In the genomic region with DNA sequence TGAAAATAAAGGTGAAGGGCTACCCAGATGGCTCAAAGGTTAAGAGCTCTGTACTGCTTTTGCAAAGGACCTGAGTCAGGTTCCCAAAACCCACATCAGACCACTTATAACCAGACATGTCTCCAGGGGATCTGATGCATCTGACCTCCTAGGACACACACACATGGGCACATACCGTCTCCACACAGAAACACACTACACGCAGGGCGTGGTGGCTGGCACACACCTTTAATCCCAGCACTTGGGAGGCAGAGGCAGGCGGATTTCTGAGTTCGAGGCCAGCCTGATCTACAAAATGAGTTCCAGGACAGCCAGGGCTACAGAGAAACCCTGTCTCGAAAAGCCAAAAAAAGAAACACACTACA, we compare ENCODE assay signal across 19 mouse cellular contexts. TPM values are rescaled to one million over a fixed set of nuclear protein-coding genes. Genes with fewer than 3 reads are reported as not detected.
A peak's percentile ranks its signal among the peaks of the same experiment; 100 is the strongest.
DNase-seq lines count a peak whose midpoint lies in the region; ATAC-seq and TF ChIP-seq lines count a peak whose summit lies in the region.
"Not testable (repeated sequence)": the region's sequence is repeated elsewhere in the genome, so short reads cannot be mapped to it uniquely, and the experiment has no call there.
"Had no signal": no experiment of that assay in that cellular context is flagged by ENCODE, and none has a peak within 500 bp of the region (broad histone marks: within the 10 kb centered on the region; RNA-seq: fewer than 3 reads in every experiment).

No protein-coding gene starts in this region.

- not testable (repeated sequence) for H3K9me3 ChIP-seq in G1E (replicated peaks); heart, embryonic 10.5 days; heart, embryonic 14.5 days (ENCODE audit: control insufficient read depth, low read length); kidney, embryonic 16.5 days (ENCODE audit: low read length)

- TF ChIP-seq POLR2A in small intestine, adult 2 months (IDR thresholded peaks at IDR 0.05; ENCODE audit: low read depth, low read length), result not testable (repeated sequence)

- peak overlapping the region; percentile 85; the same call in 1 of the 2 replicates for H3K4me2 ChIP-seq in heart, embryonic 14.5 days (ENCODE audit: low read length)
- H3K4me2 ChIP-seq in kidney, embryonic 16.5 days (replicated peaks; ENCODE audit: low read depth, low read length), result not testable (repeated sequence)

- not testable (repeated sequence) for H3K27me3 ChIP-seq in G1E (ENCODE audit: insufficient read depth, low read length); heart, embryonic 10.5 days (ENCODE audit: insufficient read depth, poor library complexity, severe bottlenecking); heart, embryonic 14.5 days (ENCODE audit: control insufficient read depth, insufficient read depth, low read length); kidney, embryonic 16.5 days (ENCODE audit: insufficient read depth, low read length); small intestine, adult 2 months (ENCODE audit: control insufficient read depth, insufficient read depth, low read length)

- H3K4me3 ChIP-seq in G1E (ENCODE audit: low read depth, low read length), result peak overlapping the region; percentile 33; the same call in 1 of the 2 replicates
- H3K4me3 ChIP-seq in heart, embryonic 10.5 days; heart, embryonic 14.5 days (ENCODE audit: control insufficient read depth in 1 of 2, insufficient read depth in 1 of 2, low read depth in 1 of 2, low read length in 2 of 2); kidney, embryonic 16.5 days (ENCODE audit: low read length); small intestine, adult 2 months (ENCODE audit: low read depth, low read length): not testable (repeated sequence)

- not testable (repeated sequence) for TF ChIP-seq CTCF in G1E (IDR thresholded peaks at IDR 0.05; ENCODE audit: low read depth, low read length); small intestine, adult 2 months (IDR thresholded peaks at IDR 0.05; ENCODE audit: extremely low read depth, insufficient read length, insufficient replicate concordance, low read depth, low read length)

- H3K36me3 ChIP-seq in G1E (replicated peaks); heart, embryonic 10.5 days; heart, embryonic 14.5 days (ENCODE audit: control insufficient read depth, insufficient read depth, low read length); kidney, embryonic 16.5 days (ENCODE audit: insufficient read depth, low read length); small intestine, adult 2 months (ENCODE audit: control insufficient read depth, insufficient read depth, low read length): not testable (repeated sequence)

- not testable (repeated sequence) for ATAC-seq in G1E (ENCODE audit: extremely low read depth, insufficient number of reproducible peaks, low FRiP score, poor library complexity, severe bottlenecking); heart, embryonic 14.5 days (ENCODE audit: insufficient number of reproducible peaks, insufficient read depth, low FRiP score, low read depth); kidney, embryonic 16.5 days (ENCODE audit: low FRiP score, low TSS enrichment)

- WGBS in heart, embryonic 10.5 days, result 87% methylated on average over 6 of the region's 6 CpGs
- WGBS in heart, embryonic 14.5 days, result 87% methylated on average over 6 of the region's 6 CpGs
- 97% methylated on average over 6 of the region's 6 CpGs for WGBS in kidney, embryonic 16.5 days
- WGBS in small intestine, adult 2 months, result 89% methylated on average over 6 of the region's 6 CpGs

- peak; percentile 31 for DNase-seq in 416B (ENCODE audit: low read depth)
- DNase-seq in G1E (ENCODE audit: low spot score); heart, embryonic 10.5 days (ENCODE audit: low spot score): not testable (repeated sequence)
- peak; percentile 17 for DNase-seq in cerebellum, adult 9-11 months
- DNase-seq in induced T-regulatory cell, adult 2 months (ENCODE audit: low read depth), result peak; percentile 5

- not testable (repeated sequence) for H3K9ac ChIP-seq in heart, embryonic 14.5 days (ENCODE audit: low read length); kidney, embryonic 16.5 days (replicated peaks; ENCODE audit: low read length)

- peak overlapping the region; percentile 97 for H3K27ac ChIP-seq in heart, embryonic 10.5 days
- peak overlapping the region; percentile 78 to 96 for H3K27ac ChIP-seq in heart, embryonic 14.5 days (replicated peaks in 1 of 2; ENCODE audit: control insufficient read depth in 1 of 2, insufficient read depth in 1 of 2, low read depth in 2 of 2, low read length in 2 of 2)
- peak overlapping the region; percentile 24; the same call in 1 of the 2 replicates for H3K27ac ChIP-seq in kidney, embryonic 16.5 days (ENCODE audit: low read length)
- H3K27ac ChIP-seq in small intestine, adult 2 months (ENCODE audit: insufficient read depth, low read depth, low read length), result 0 out of 2 replicates have a peak overlapping the region, but pooled peaks have one; percentile 35

- H3K4me1 ChIP-seq in G1E (ENCODE audit: insufficient read depth, low read depth, low read length), result peaks cover 39% of the 10 kb centered on the region
- peaks cover 21% of the 10 kb centered on the region for H3K4me1 ChIP-seq in heart, embryonic 10.5 days
- H3K4me1 ChIP-seq in heart, embryonic 14.5 days (ENCODE audit: control insufficient read depth in 2 of 2, insufficient read depth in 2 of 2, low read length in 2 of 2), result peaks cover 11 to 27% of the 10 kb centered on the region in 2 experiments
- H3K4me1 ChIP-seq in kidney, embryonic 16.5 days (ENCODE audit: insufficient read depth, low read length), result peaks cover 20% of the 10 kb centered on the region
- not testable (repeated sequence) for H3K4me1 ChIP-seq in small intestine, adult 2 months (ENCODE audit: control insufficient read depth, insufficient read depth, insufficient read length, low read length)

RNA-seq across cellular contexts. Expression of a gene that starts 1.8 kb away (rescaled TPM):
- 85.5 and 90.2 TPM in 2 replicates for total RNA-seq in G1E (2014; fragmentation: Nextera tagmentation)
- 113 and 123 TPM in 2 replicates for total RNA-seq in G1E (2017)
- 50.1 and 64.3 TPM in 2 replicates for polyA plus RNA-seq in G1E (2012)
- 53.5 and 55.5 TPM in 2 replicates for polyA plus RNA-seq in heart, embryonic 10.5 days (2016; fragmentation: Nextera tagmentation; extraction: Ambion mirVana)
- 65.1 and 69.2 TPM in 2 replicates for polyA plus RNA-seq in heart, embryonic 14.5 days (2014; fragmentation: Nextera tagmentation; extraction: Ambion mirVana)
- polyA plus RNA-seq in kidney, embryonic 16.5 days (2015; fragmentation: Nextera tagmentation; extraction: Ambion mirVana), result 52.9 and 58.4 TPM in 2 replicates
- 2.7 and 6.9 TPM in 2 replicates for polyA plus RNA-seq in small intestine, adult 2 months (2012; rRNA removed)

RNA-seq across cellular contexts. Expression of a gene that starts 52.4 kb away (rescaled TPM):
- not detected in 2 replicates for total RNA-seq in G1E (2014; fragmentation: Nextera tagmentation)
- 0.16 and 0.64 TPM in 2 replicates for total RNA-seq in G1E (2017)
- not detected in 2 replicates for polyA plus RNA-seq in G1E (2012)
- polyA plus RNA-seq in heart, embryonic 10.5 days (2016; fragmentation: Nextera tagmentation; extraction: Ambion mirVana), result 85.5 and 174 TPM in 2 replicates
- polyA plus RNA-seq in heart, embryonic 14.5 days (2014; fragmentation: Nextera tagmentation; extraction: Ambion mirVana), result 136 and 147 TPM in 2 replicates
- 0.65 and 0.72 TPM in 2 replicates for polyA plus RNA-seq in kidney, embryonic 16.5 days (2015; fragmentation: Nextera tagmentation; extraction: Ambion mirVana)
- 0.04 TPM in 1 of 2 replicates, not detected in the other for polyA plus RNA-seq in small intestine, adult 2 months (2012; rRNA removed)
- total RNA-seq: common myeloid progenitor, adult 5-6 weeks; hematopoietic stem cell, adult 5-6 weeks had no signal
- polyA plus RNA-seq: activated CD4-positive, CD25-positive, alpha-beta regulatory T cell, adult 4 months; erythroblast, embryonic 14.5 days had no signal

RNA-seq across cellular contexts. Expression of a gene that starts 52.9 kb away (rescaled TPM):
- total RNA-seq in G1E (2014; fragmentation: Nextera tagmentation), result not detected in 2 replicates
- total RNA-seq in G1E (2017), result 0.11 and 0.23 TPM in 2 replicates
- polyA plus RNA-seq in G1E (2012), result not detected in 2 replicates
- not detected in 2 replicates for polyA plus RNA-seq in heart, embryonic 10.5 days (2016; fragmentation: Nextera tagmentation; extraction: Ambion mirVana)
- polyA plus RNA-seq in heart, embryonic 14.5 days (2014; fragmentation: Nextera tagmentation; extraction: Ambion mirVana), result 0.14 TPM in 1 of 2 replicates, not detected in the other
- polyA plus RNA-seq in kidney, embryonic 16.5 days (2015; fragmentation: Nextera tagmentation; extraction: Ambion mirVana), result 0.10 TPM in 1 of 2 replicates, not detected in the other
- 1.3 and 1.9 TPM in 2 replicates for polyA plus RNA-seq in small intestine, adult 2 months (2012; rRNA removed)
- total RNA-seq: common myeloid progenitor, adult 5-6 weeks; gastrocnemius, adult 8-10 months; hematopoietic stem cell, adult 5-6 weeks; hindbrain, postnatal 0 days had no signal
- polyA plus RNA-seq: C2C12; cerebellum, adult 2 months; embryonic facial prominence, embryonic 11.5 days; embryonic facial prominence, embryonic 15.5 days; erythroblast, embryonic 14.5 days; forebrain, embryonic 14.5 days; hindbrain, postnatal 0 days had no signal

Comparison
In these comparisons a context has a peak if more than half of its experiments do, and no peak if none do; other contexts are left out.
1. H3K27ac ChIP-seq: peak in every context shown above with its lines; median percentile 97 in heart, embryonic 10.5 days; 87 in heart, embryonic 14.5 days; 35 in small intestine, adult 2 months; 24 in kidney, embryonic 16.5 days.
2. RNA of a gene that starts 52.4 kb away (polyA plus RNA-seq): 136 to 147 TPM in heart, embryonic 14.5 days and 85.5 to 174 TPM in heart, embryonic 10.5 days; 0.65 to 0.72 TPM in kidney, embryonic 16.5 days, 0.04 TPM in small intestine, adult 2 months and not detected in G1E; every median in the first group is over 10 times any median in the second.